Mouse (Mus musculus): ENCODE results near the gene Cep152. TPM values are rescaled to one million over a fixed set of nuclear protein-coding genes. Genes with fewer than 3 reads are reported as not detected.

The Cep152 gene
- total RNA-seq, 1 experiment from 2014 or later = 13.1 TPM

GRCm38 (mm10) chr2:125637331-125637730 lies 12.4 kb upstream of the Cep152 start:
- ATAC-seq (replicated peaks; ENCODE audit: insufficient number of reproducible peaks, low FRiP score, low TSS enrichment, poor library complexity, severe bottlenecking) = no peak

GRCm38 (mm10) chr2:125630010-125630409 lies 5.1 kb upstream of the Cep152 start:
- no peak for ATAC-seq (replicated peaks; ENCODE audit: insufficient number of reproducible peaks, low FRiP score, low TSS enrichment, poor library complexity, severe bottlenecking)

GRCm38 (mm10) chr2:125628487-125628886 lies 3.6 kb upstream of the Cep152 start:
- ATAC-seq (replicated peaks; ENCODE audit: insufficient number of reproducible peaks, low FRiP score, low TSS enrichment, poor library complexity, severe bottlenecking) = no peak

- no peak for ATAC-seq (replicated peaks; ENCODE audit: insufficient number of reproducible peaks, low FRiP score, low TSS enrichment, poor library complexity, severe bottlenecking)
These were observed 1.6 kb upstream of the Cep152 start for GRCm38 (mm10) chr2:125626536-125626935.

GRCm38 (mm10) chr2:125624127-125624685 lies 707 bp downstream of the Cep152 start:
- ATAC-seq (replicated peaks; ENCODE audit: insufficient number of reproducible peaks, low FRiP score, low TSS enrichment, poor library complexity, severe bottlenecking) = no peak

GRCm38 (mm10) chr2:125623211-125623610 lies 1.7 kb downstream of the Cep152 start:
- no peak for ATAC-seq (replicated peaks; ENCODE audit: insufficient number of reproducible peaks, low FRiP score, low TSS enrichment, poor library complexity, severe bottlenecking)

GRCm38 (mm10) chr2:125620213-125620907 lies 4.6 kb downstream of the Cep152 start:
- ATAC-seq (replicated peaks; ENCODE audit: insufficient number of reproducible peaks, low FRiP score, low TSS enrichment, poor library complexity, severe bottlenecking) = no peak

GRCm38 (mm10) chr2:125615858-125616424 lies 9.0 kb downstream of the Cep152 start:
- no peak for ATAC-seq (replicated peaks; ENCODE audit: insufficient number of reproducible peaks, low FRiP score, low TSS enrichment, poor library complexity, severe bottlenecking)

- no peak for ATAC-seq (replicated peaks; ENCODE audit: insufficient number of reproducible peaks, low FRiP score, low TSS enrichment, poor library complexity, severe bottlenecking)
These were observed 9.5 kb downstream of the Cep152 start for GRCm38 (mm10) chr2:125615440-125615839.

GRCm38 (mm10) chr2:125606220-125606845 lies 18.6 kb downstream of the Cep152 start:
- ATAC-seq (replicated peaks; ENCODE audit: insufficient number of reproducible peaks, low FRiP score, low TSS enrichment, poor library complexity, severe bottlenecking) = no peak

GRCm38 (mm10) chr2:125604646-125605045 lies 20.3 kb downstream of the Cep152 start:
- ATAC-seq (replicated peaks; ENCODE audit: insufficient number of reproducible peaks, low FRiP score, low TSS enrichment, poor library complexity, severe bottlenecking) = no peak

- ATAC-seq (replicated peaks; ENCODE audit: insufficient number of reproducible peaks, low FRiP score, low TSS enrichment, poor library complexity, severe bottlenecking) = no peak
These were observed 21.9 kb downstream of the Cep152 start for GRCm38 (mm10) chr2:125602970-125603369.

GRCm38 (mm10) chr2:125598958-125599357 lies 26.0 kb downstream of the Cep152 start:
- no peak for ATAC-seq (replicated peaks; ENCODE audit: insufficient number of reproducible peaks, low FRiP score, low TSS enrichment, poor library complexity, severe bottlenecking)

- ATAC-seq (replicated peaks; ENCODE audit: insufficient number of reproducible peaks, low FRiP score, low TSS enrichment, poor library complexity, severe bottlenecking) = no peak
These were observed 26.7 kb downstream of the Cep152 start for GRCm38 (mm10) chr2:125598251-125598650.

- ATAC-seq (replicated peaks; ENCODE audit: insufficient number of reproducible peaks, low FRiP score, low TSS enrichment, poor library complexity, severe bottlenecking) = no peak
These were observed 30.1 kb downstream of the Cep152 start for GRCm38 (mm10) chr2:125594786-125595185.

GRCm38 (mm10) chr2:125594072-125594471 lies 30.8 kb downstream of the Cep152 start:
- ATAC-seq (replicated peaks; ENCODE audit: insufficient number of reproducible peaks, low FRiP score, low TSS enrichment, poor library complexity, severe bottlenecking) = no peak

- no peak for ATAC-seq (replicated peaks; ENCODE audit: insufficient number of reproducible peaks, low FRiP score, low TSS enrichment, poor library complexity, severe bottlenecking)
These were observed 33.0 kb downstream of the Cep152 start for GRCm38 (mm10) chr2:125591895-125592294.

GRCm38 (mm10) chr2:125589287-125589686 lies 35.6 kb downstream of the Cep152 start:
- no peak for ATAC-seq (replicated peaks; ENCODE audit: insufficient number of reproducible peaks, low FRiP score, low TSS enrichment, poor library complexity, severe bottlenecking)

- no peak for ATAC-seq (replicated peaks; ENCODE audit: insufficient number of reproducible peaks, low FRiP score, low TSS enrichment, poor library complexity, severe bottlenecking)
These were observed 43.8 kb downstream of the Cep152 start for GRCm38 (mm10) chr2:125581081-125581480.

- ATAC-seq (replicated peaks; ENCODE audit: insufficient number of reproducible peaks, low FRiP score, low TSS enrichment, poor library complexity, severe bottlenecking) = no peak
These were observed 47.2 kb downstream of the Cep152 start for GRCm38 (mm10) chr2:125577670-125578069.

Measured in monocyte, adult 5-6 weeks (primary cell).